Mouse (Mus musculus) forebrain, embryonic 11.5 days (tissue): ENCODE data around the gene Zfhx3. TPM values are rescaled to one million over a fixed set of nuclear protein-coding genes. Genes with fewer than 3 reads are reported as not detected.

Source experiments
- ATAC-seq: fragments of 200-750 bp; cut with Nextera tagmentation; replicated peaks from 2 replicates; pipeline ENCODE4 v1.8.0; 2017; ENCODE audit warnings: moderate TSS enrichment; ENCODE audit not compliant: low FRiP score
- DNase-seq: peaks from one replicate; pipeline ENCODE4 v3.0.0-alpha.2; 2017; ENCODE audit warnings: low spot score
- H3K27ac ChIP-seq: fragments of 300-500 bp; sonication (generic); 2 replicates; pipeline ENCODE4 v1.5.1; 2014; ENCODE audit warnings: low read depth, low read length
- H3K27me3 ChIP-seq: fragments of 300-500 bp; sonication (generic); 2 replicates; pipeline ENCODE4 v1.6.1; 2014; ENCODE audit warnings: mild to moderate bottlenecking, low read length, mixed read lengths; ENCODE audit not compliant: control insufficient read depth, insufficient read depth
- H3K36me3 ChIP-seq: fragments of 300-500 bp; sonication (generic); 2 replicates; pipeline ENCODE4 v1.6.1; 2014; ENCODE audit warnings: mild to moderate bottlenecking, low read length, moderate library complexity, mixed read lengths; ENCODE audit not compliant: control insufficient read depth, insufficient read depth
- H3K4me1 ChIP-seq: fragments of 300-500 bp; sonication (generic); replicated peaks from 2 replicates; pipeline ENCODE4 v1.6.1; 2014; ENCODE audit warnings: low read length, mixed read lengths; ENCODE audit not compliant: control insufficient read depth, insufficient read depth
- H3K4me2 ChIP-seq: fragments of 300-500 bp; sonication (generic); 2 replicates; pipeline ENCODE4 v1.6.1; 2014; ENCODE audit warnings: low read depth, mild to moderate bottlenecking, low read length, moderate library complexity, mixed read lengths; ENCODE audit not compliant: severe bottlenecking
- H3K4me3 ChIP-seq: fragments of 300-500 bp; sonication (generic); 2 replicates; pipeline ENCODE4 v1.5.1; 2014; ENCODE audit warnings: low read depth, low read length
- H3K9ac ChIP-seq: fragments of 300-500 bp; sonication (generic); 2 replicates; pipeline ENCODE4 v1.6.1; 2014; ENCODE audit warnings: low read length
- H3K9me3 ChIP-seq: fragments of 300-500 bp; sonication (generic); 2 replicates; pipeline ENCODE4 v1.6.1; 2016; ENCODE audit warnings: low read length, mixed read lengths; ENCODE audit not compliant: control insufficient read depth
- WGBS: fragments of 180-500 bp; shearing (Covaris S2); extraction: QIAGEN DNeasy Blood & Tissue Kit; methylation state at CpG from one replicate; pipeline ENCODE4 v1.1.7; 2014; 5-methylcytosine and 5-hydroxymethylcytosine counted together
- polyA plus RNA-seq: library from polyadenylated mRNA; unstranded; fragments of >200 nt; fragmentation: Nextera tagmentation; extraction: Ambion mirVana; gene quantifications from 2 replicates; pipeline ENCODE4 v1.2.1, GENCODE M21; 2014

Zfhx3 gene
- polyA plus RNA-seq, 1 experiment from 2014 or later = 22.9 TPM

GRCm38 (mm10) chr8:108915425-108915824 lies 973.0 kb downstream of the Zfhx3 start:
- 73% methylated on average over 6 of the region's 6 CpGs for WGBS
- no peak overlapping the region for H3K27ac ChIP-seq
- no peak overlapping the region for H3K4me3 ChIP-seq
- H3K4me1 ChIP-seq = 0 out of 2 replicates have a peak, but pooled peaks cover 2% of the 10 kb centered on the region
- no peak overlapping the region for H3K9ac ChIP-seq
- no peak overlapping the region for H3K4me2 ChIP-seq
- no peak for ATAC-seq
- no peaks in the 10 kb centered on the region; the same call in 1 of the 2 replicates for H3K27me3 ChIP-seq
- no peaks in the 10 kb centered on the region for H3K9me3 ChIP-seq
- H3K36me3 ChIP-seq = no peaks in the 10 kb centered on the region
- DNase-seq = no peak

- Histone ChIP-seq H3K4me3 (no peak overlapping the region), H3K4me1 (peaks cover 2% of the 10 kb centered on the region; the same call in 1 of the 2 replicates), H3K4me2 (no peak overlapping the region), H3K9ac (no peak overlapping the region), H3K27me3 (no peaks in the 10 kb centered on the region; the same call in 1 of the 2 replicates), H3K36me3 (no peaks in the 10 kb centered on the region), H3K9me3 (no peaks in the 10 kb centered on the region), H3K27ac (no peak overlapping the region)
- DNase-seq = no peak
- ATAC-seq = no peak
- WGBS = 90% methylated on average over 6 of the region's 6 CpGs
Measured at GRCm38 (mm10) chr8:108915876-108916275, 973.4 kb downstream of the Zfhx3 start.

GRCm38 (mm10) chr8:108920151-108920550 lies 977.7 kb downstream of the Zfhx3 start:
- Histone ChIP-seq H3K27ac (no peak overlapping the region), H3K9me3 (no peaks in the 10 kb centered on the region), H3K9ac (no peak overlapping the region), H3K4me3 (no peak overlapping the region), H3K36me3 (no peaks in the 10 kb centered on the region), H3K4me1 (peaks cover 5% of the 10 kb centered on the region; the same call in 1 of the 2 replicates), H3K27me3 (no peaks in the 10 kb centered on the region), H3K4me2 (no peak overlapping the region)
- WGBS = 76% methylated on average over 7 of the region's 7 CpGs
- DNase-seq (no peak), ATAC-seq (no peak)

GRCm38 (mm10) chr8:108923161-108923560 lies 980.7 kb downstream of the Zfhx3 start:
- WGBS = 88% methylated on average over 6 of the region's 6 CpGs
- H3K9ac ChIP-seq = no peak overlapping the region
- peaks cover 2% of the 10 kb centered on the region; the same call in 1 of the 2 replicates for H3K4me1 ChIP-seq
- ATAC-seq (no peak), DNase-seq (no peak)
- no peak overlapping the region for H3K4me3 ChIP-seq
- no peaks in the 10 kb centered on the region for H3K27me3 ChIP-seq
- H3K27ac ChIP-seq = no peak overlapping the region
- H3K9me3 ChIP-seq = no peaks in the 10 kb centered on the region
- H3K4me2 ChIP-seq = no peak overlapping the region
- H3K36me3 ChIP-seq = no peaks in the 10 kb centered on the region

- H3K4me3 ChIP-seq = no peak overlapping the region
- H3K36me3 ChIP-seq = no peaks in the 10 kb centered on the region
- no peak overlapping the region for H3K4me2 ChIP-seq
- H3K4me1 ChIP-seq = peaks cover 2% of the 10 kb centered on the region; the same call in 1 of the 2 replicates
- 92% methylated on average over 9 of the region's 9 CpGs for WGBS
- no peak overlapping the region for H3K9ac ChIP-seq
- no peaks in the 10 kb centered on the region for H3K27me3 ChIP-seq
- DNase-seq (no peak), ATAC-seq (no peak)
- H3K27ac ChIP-seq = no peak overlapping the region
- no peaks in the 10 kb centered on the region for H3K9me3 ChIP-seq
Measured at GRCm38 (mm10) chr8:108924526-108924925, 982.1 kb downstream of the Zfhx3 start.

GRCm38 (mm10) chr8:108926106-108926505 lies 983.7 kb downstream of the Zfhx3 start:
- no peak overlapping the region for H3K4me2 ChIP-seq
- 85% methylated on average over 11 of the region's 11 CpGs for WGBS
- H3K27me3 ChIP-seq = no peaks in the 10 kb centered on the region
- no peak overlapping the region for H3K27ac ChIP-seq
- ATAC-seq = no peak
- H3K4me1 ChIP-seq = peaks cover 2% of the 10 kb centered on the region; the same call in 1 of the 2 replicates
- H3K9me3 ChIP-seq = no peaks in the 10 kb centered on the region
- no peak overlapping the region for H3K9ac ChIP-seq
- no peak overlapping the region for H3K4me3 ChIP-seq
- H3K36me3 ChIP-seq = no peaks in the 10 kb centered on the region
- DNase-seq = no peak

- no peaks in the 10 kb centered on the region for H3K9me3 ChIP-seq
- no peak overlapping the region for H3K4me2 ChIP-seq
- no peak overlapping the region for H3K9ac ChIP-seq
- DNase-seq = no peak
- 77% methylated on average over 5 of the region's 5 CpGs for WGBS
- H3K4me1 ChIP-seq = peaks cover 5% of the 10 kb centered on the region; the same call in 1 of the 2 replicates
- no peaks in the 10 kb centered on the region for H3K27me3 ChIP-seq
- no peak overlapping the region for H3K27ac ChIP-seq
- no peaks in the 10 kb centered on the region; the same call in 1 of the 2 replicates for H3K36me3 ChIP-seq
- no peak overlapping the region for H3K4me3 ChIP-seq
- ATAC-seq = no peak
Measured at GRCm38 (mm10) chr8:108930635-108931034, 988.2 kb downstream of the Zfhx3 start.

GRCm38 (mm10) chr8:108931837-108932236 lies 989.4 kb downstream of the Zfhx3 start:
- 59% methylated on average over 13 of the region's 13 CpGs for WGBS
- no peak overlapping the region for H3K4me2 ChIP-seq
- H3K9ac ChIP-seq = no peak overlapping the region
- no peaks in the 10 kb centered on the region; the same call in 1 of the 2 replicates for H3K36me3 ChIP-seq
- peaks cover 5% of the 10 kb centered on the region; the same call in 1 of the 2 replicates for H3K4me1 ChIP-seq
- H3K9me3 ChIP-seq = no peaks in the 10 kb centered on the region
- H3K27ac ChIP-seq = no peak overlapping the region
- H3K4me3 ChIP-seq = no peak overlapping the region
- no peaks in the 10 kb centered on the region for H3K27me3 ChIP-seq
- DNase-seq (no peak), ATAC-seq (no peak)

GRCm38 (mm10) chr8:108932729-108933128 lies 990.3 kb downstream of the Zfhx3 start:
- no peaks in the 10 kb centered on the region for H3K9me3 ChIP-seq
- no peaks in the 10 kb centered on the region for H3K27me3 ChIP-seq
- 86% methylated on average over 9 of the region's 9 CpGs for WGBS
- ATAC-seq (no peak), DNase-seq (no peak)
- H3K4me1 ChIP-seq = peaks cover 10% of the 10 kb centered on the region; the same call in 1 of the 2 replicates
- H3K9ac ChIP-seq = no peak overlapping the region
- no peak overlapping the region for H3K4me3 ChIP-seq
- H3K27ac ChIP-seq = no peak overlapping the region
- no peak overlapping the region for H3K4me2 ChIP-seq
- no peaks in the 10 kb centered on the region; the same call in 1 of the 2 replicates for H3K36me3 ChIP-seq
